Mouse (Mus musculus) lung, postnatal 14 days (tissue): Measurements from ENCODE around the gene Olfr1197.

Source experiments
- DNase-seq: peaks from one replicate; pipeline ENCODE4 v3.0.0; 2021

The Olfr1197 gene

DNA sequence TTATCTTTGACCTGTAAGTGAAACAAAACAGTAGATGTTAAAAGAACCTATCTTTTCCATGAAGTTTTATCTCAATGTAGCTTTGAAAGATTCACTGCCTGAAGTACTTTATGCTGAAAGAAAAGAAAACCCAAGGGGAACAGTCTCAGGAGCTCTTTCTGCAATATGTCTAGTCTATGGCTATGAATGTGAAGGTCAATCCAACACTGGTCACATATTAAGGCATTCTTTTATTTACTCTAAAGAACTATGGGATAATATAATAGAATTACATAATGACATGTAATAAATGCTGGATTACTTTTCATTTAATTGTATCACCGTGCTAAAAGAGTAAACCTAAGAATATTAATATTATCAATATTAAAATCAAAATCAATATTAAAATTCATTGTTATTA is at the start of gene Olfr1197:
Olfr1197 (minus strand) TSS at position 101 of the 400 bp plus-strand sequence.
- DNase-seq, result no peak

GRCm38 (mm10) chr2:88770388-88770787 is 38.2 kb upstream of the Olfr1197 start, which contains the start of gene Olfr1200:
Gene Olfr1200 (minus strand): TSS chr2:88770488.
- DNase-seq, result no peak

- no peak for DNase-seq
Measured at GRCm38 (mm10) chr2:88760369-88760768, 28.2 kb upstream of the Olfr1197 start, which contains the start of gene Olfr1199. Gene Olfr1199 (minus strand): TSS chr2:88760469.

DNA sequence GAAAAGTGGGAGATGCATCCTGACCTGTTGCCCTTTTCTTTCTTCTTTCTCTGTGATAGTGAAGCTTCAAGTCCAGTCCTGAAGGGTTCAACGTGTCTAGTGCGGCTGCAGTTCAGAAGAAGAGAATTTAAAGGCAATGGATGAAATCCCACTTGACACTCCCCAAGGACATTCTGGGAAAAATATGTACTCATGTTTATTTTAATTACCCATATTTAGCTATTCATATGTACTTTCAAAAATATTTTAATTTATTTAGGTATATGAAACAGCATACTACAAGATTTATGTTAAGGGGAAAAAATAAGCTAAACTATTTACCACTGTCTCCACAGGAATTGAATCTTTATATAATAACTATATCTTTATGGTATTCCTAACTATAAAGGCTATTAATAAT is 19.1 kb upstream of the Olfr1197 start, which contains the start of gene Olfr1198:
Olfr1198 (minus strand) TSS at position 101 of the 400 bp plus-strand sequence.
- no peak for DNase-seq

- DNase-seq, result no peak
Measured at GRCm38 (mm10) chr2:88743379-88743778, 11.2 kb upstream of the Olfr1197 start.

GRCm38 (mm10) chr2:88704497-88704896 is 27.7 kb downstream of the Olfr1197 start, which contains the start of gene Olfr1196:
Gene Olfr1196 (minus strand): TSS chr2:88704597.
- no peak for DNase-seq

DNA sequence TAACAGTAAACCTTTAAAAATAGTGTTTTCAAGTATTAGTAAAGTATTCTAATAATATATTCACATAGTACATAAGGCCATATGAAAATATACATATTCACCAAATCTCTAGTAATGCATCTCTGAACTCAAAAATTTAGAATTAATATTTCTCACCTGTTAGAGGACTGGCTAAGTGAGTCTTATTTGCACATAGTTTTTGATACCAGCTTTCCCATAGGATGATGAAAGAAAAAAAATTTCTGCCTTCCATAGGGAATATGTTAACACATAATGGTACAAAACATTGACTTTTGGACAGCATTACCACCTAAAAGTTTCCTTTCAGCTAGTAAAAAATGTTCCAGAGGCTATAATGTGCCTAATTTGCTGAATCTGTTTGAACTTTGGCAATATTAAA is 43.1 kb downstream of the Olfr1197 start, which contains the start of gene Olfr1195:
Olfr1195 (minus strand) TSS at position 101 of the 400 bp plus-strand sequence.
- DNase-seq, result no peak
